Mouse (Mus musculus): ENCODE data around the gene Susd3.

Susd3 gene

DNA sequence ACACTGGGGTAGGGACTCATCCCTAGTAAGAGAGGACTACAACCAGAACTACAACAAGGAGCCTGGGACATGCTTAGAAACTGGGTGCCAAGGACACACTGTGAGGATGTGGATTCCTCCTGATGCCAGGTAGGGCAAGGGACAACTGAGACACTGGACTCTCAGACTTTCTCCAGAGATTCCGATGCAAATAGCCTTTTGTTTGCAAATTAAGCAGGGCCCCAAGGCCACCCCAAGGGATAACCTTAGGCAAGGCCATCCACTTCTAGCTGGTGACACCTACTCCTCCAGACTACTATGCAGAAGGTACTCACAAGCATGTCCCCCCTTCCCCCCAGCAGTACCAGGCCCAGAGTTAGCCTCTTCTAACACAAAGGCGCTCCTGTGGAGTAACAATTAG lies 1.9 kb downstream of the Susd3 start:
- in situ Hi-C loops (cut with MseI, MboI): no loop called here

DNA sequence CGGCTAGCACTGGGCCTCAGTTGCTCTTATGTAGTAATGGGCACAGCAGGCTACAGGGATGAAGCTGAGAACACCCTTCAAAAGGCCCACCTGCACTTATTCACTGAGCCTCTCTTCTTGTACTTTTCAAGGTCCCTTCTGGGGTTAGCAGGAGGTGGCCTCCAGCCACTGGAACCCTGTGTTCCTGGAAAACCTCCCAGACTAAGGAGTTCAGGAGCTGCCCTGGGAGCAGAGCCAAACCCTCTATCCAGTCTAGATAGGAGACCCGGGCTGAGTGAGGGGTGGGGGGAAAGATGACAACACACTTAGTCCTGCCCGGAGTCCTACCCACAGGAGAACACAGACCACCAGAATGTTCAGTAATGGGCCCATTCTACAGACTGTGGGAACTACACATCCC lies 2.5 kb downstream of the Susd3 start:
- in situ Hi-C loops (cut with MseI, MboI): no loop called here

DNA sequence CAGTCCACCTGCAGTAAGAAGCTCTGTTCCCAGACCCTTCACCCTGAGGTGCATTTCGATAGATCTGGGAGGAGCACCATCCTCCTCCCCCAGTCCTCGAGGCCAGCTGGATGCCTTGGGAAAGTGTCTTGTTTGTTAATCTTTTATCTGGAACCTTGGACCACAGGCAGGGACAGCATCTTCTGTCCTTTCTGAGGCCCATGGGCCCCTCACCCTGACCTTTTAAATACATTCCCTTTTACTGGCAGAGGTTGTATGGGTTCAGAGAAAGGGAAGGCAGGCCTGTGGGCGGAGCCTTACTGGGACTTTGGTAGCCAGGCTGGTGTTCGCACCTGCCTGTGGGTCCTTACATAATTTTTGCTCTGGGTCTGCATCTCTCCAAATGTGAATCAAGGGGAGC lies 3.3 kb downstream of the Susd3 start:
- in situ Hi-C loops (cut with MseI, MboI): no loop called here

DNA sequence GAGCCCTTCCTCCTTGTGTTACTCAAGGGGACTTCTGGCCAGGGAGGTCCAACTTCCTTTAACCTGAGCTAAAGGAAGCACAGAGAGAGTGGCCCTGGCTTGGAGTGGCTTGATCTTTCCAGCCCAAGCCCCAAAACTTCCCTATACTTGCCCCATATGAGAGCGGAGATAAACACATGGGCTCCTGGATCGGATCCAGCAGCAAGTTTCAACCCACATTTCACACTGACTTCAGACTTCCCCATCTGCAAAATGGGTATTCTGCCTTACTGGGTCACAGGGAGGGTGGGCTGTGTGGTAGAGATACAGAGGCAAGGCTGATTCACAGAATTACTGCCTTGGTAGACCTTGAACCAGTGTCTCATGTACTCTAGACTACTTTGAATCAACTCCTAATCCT lies 5.0 kb downstream of the Susd3 start:
- in situ Hi-C loops (cut with MseI, MboI): no loop called here

DNA sequence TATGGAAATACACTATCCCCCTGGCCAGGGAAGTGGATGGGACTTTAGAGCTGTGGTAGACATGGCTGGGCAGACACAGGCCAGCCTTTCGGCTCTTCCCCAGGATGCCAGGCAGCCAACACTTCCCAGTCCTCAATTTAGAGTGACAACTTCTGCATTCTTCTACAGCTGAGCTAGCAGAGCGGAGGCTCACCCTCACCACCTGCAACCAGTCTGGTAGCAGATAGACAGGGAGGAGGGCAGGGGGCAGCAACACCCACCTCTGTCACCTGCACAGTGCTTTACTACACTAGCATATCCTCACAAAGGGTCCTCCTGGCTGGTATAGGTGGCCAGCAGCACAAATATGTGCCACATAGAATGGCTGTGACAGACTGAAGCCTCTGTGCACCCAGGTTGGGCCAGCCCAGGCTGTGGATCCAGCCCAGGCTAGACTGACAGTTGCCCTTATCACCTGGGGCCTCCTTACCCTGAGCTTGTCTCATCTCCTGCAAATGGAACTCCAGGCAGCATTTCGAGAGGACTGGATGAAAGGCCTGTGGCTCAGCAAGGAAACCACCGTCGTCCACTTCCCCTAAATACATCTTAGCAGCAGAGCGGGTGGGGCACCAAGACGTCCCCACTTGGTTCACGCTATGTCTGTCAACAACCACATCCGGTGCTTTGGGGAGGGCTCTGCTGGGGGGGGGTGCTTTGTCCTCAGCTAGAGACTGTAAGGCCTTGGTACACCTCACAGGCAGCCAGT lies 6.0 kb downstream of the Susd3 start:
- in situ Hi-C loops (cut with MseI, MboI): no loop called here

DNA sequence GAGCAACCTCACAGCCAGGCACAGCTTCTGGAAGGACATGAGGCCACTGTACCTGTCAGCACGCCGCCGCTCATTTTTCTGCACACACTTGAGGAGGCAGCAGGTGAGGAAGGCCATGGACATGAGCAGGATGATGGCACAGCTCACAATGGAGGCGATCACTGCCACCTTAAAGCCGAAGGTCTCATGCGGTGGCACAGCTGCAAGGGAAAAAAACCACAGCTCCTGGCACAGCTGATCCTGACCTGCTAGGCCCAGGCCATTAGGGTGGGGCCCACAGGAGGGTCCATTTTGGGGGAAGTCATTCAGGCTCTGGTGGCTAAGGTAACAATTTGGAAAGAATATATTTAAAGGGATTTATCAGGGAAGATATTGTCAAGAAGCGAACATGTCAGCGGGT lies 9.8 kb downstream of the Susd3 start:
- in situ Hi-C loops (cut with MseI, MboI): no loop called here

DNA sequence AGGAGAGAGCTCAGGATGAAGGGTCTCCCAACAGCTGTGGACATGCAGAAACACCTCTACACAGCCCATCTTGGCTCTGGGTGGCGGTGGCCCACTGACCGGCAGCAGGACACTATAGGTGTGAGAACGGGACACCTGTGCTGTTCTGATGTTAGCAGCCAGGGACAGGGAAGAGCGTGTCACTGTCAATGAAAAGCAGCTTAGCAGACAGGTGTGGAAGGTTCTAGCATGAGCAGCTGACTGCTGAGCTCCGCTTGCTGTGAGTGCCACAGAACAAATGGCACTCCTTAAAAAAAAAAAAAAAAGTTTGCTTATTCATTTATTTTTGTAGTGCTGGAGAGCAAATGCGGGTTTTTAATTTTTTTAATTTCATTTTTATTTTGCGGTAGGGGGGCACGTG lies 10.9 kb downstream of the Susd3 start:
- in situ Hi-C loops (cut with MseI, MboI): no loop called here

DNA sequence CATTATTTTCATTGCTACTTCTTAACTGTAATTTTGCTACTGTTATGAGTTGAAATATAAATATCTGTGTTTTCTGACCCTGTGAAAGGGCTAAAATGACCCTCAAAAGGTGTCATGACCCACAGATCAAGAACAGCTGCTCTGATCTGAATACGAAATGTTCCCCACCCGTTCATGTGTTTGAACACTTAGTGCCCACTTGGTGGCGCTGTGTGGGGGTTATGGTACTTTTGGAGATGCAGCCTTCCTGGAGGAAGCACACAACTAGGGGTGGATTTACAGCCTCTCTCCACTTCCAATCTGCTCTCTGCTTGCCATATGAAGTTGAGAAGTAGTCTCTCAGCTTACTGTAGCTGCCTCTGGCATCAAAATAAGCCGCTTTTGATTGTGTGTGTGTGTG lies 13.8 kb downstream of the Susd3 start:
- in situ Hi-C loops (cut with MseI, MboI): no loop called here

DNA sequence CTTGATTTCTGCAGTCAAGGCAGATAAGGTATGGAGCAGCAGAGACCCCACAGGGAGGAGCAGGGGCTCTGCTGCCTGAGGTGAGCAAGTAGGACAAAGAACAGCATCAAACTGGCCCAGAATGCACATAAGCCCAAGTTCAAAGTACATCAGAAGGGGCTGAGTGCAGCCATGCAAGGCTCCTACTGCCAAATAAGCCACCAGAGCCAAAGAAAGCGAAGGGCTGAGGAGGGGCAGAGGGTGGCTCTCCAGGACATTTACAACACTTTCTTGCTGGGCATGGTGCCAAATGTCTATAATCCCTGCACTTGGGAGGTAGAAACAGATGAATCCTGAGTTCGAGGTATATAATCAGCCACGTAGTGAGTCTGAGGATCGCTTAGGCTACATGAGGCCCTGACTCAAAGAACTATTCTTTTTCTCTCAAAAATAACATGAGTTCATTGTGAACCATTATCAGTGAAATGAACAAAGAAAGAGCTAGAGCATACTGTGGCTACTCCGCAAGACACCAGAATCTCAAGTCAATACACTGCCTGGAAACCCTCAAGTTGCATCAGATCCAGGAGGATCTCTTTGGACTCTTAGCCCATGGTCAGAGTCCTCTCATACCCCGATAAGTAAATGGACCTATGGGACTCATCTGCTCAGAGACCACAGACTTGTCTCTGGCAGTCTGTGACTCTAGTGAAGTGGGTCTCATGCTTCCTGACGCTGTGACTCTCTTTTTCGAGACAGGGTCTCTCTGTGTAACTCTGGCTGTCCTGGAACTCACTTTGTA lies 14.5 kb downstream of the Susd3 start:
- in situ Hi-C loops (cut with MseI, MboI): no loop called here

DNA sequence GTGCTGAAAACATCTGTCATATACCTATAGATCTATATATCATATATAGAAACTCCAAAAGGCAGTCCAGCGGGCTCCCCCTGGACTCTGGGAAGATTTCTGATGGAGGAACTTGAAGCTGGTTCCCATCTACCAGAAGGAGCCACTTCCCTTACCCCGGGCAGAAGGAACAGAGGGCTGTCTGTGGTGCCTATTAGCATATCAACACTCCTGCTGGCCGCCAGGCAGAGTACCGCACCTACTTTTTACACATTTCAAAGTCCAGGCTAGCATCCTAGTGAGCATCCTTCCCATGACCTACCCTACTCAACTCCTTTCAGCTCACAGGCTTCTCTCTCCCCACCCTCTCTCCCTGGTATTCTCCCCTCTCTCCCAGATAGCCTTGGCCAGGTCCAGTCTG lies 22.9 kb downstream of the Susd3 start:
- in situ Hi-C loops (cut with MseI, MboI): no loop called here

DNA sequence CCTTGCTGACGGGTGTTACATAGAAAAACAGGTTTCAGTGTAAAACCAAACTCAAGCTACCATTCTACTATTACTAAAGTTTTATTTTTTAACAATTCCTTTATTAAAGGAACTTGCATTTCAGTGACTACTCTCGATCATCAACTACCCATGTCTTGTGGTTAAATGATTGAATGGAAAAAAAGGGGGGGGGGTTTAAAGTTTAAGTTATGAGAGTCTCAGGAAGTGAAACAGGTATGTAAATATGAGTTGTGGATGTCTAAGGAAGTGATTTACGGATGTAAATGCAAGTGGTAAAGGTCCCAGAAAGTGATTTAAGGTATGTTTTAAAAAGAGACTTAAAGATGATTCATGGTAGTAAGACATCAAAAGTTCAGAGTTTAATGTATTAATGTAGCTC lies 23.3 kb downstream of the Susd3 start:
- in situ Hi-C loops (cut with MseI, MboI): no loop called here

DNA sequence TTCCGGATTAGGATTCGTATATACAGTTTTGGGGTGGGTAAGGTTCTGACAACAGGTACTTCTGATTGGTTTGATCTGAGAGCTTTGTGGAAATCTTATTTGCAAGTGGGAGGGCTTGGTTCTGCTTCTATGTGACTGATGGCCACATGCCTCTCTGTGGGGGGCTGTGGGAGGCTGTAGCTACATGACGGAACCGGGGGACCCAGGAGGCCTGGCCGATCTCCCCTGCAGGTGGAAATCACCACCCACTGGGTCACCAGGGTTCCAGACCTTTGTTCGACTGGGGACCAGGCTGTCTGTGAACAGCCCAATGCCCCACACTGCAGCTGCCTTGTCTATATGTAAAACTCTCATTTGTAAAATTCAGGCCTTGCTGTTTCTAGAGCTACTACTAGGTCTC lies 23.8 kb downstream of the Susd3 start:
- in situ Hi-C loops (cut with MseI, MboI): no loop called here

DNA sequence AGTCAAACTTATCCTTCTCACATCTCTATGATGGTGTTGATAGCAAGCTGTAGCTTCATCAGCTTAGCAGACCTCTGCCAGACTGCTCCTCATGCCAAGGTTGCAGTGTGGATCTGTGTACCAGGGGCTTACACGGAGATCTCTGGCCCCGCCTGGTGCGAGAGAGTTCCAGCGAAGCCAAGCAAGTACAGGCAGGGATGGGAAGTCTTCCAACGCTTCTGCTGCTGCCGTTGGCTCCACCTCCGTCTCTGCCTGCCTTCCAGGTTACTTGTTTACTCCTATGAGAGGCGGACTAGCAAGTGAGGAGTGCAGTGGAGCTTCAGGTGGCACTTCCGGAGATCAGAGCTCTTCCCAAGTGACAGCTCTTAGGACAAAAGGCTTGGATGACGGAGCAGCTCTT lies 24.2 kb downstream of the Susd3 start:
- in situ Hi-C loops (cut with MseI, MboI): no loop called here

DNA sequence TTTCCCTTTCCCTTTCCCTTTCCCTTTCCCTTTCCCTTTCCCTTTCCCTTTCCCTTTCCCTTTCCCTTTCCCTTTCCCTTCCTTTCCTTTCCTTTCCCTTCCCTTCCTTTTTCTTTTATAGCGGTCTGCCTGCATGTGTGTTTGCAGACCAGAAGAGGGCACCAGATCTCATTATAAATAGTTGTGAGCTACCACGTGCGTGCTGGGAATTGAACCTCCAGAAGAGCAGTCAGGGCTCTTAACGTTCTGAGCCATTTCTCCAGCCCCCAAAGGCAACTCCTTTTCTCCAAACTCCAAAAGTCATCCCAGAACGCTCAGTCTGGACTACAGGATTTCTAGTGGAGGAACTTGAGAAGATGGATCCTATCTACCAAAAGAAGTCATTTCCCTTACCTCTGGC lies 27.6 kb downstream of the Susd3 start:
- in situ Hi-C loops (cut with MseI, MboI): no loop called here

DNA sequence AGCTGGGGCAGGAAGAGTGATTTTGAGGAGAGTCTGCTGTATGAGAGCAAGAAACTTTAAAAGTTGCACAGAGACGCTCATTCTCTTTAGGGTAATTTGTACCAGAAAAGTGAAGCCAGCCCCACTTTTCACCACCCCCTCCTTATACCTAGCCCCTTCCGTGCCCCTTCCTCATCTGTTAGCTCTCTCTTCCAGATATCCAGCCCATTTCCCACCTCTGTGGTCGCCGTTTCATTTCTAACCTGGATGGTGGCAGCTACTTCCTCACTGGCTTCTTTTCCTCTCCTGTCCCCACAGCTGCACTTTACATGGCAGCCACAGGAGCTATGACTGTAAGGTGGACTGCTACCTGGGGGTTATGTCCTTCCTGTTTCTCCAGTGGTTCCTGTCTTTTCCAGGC lies 29.1 kb downstream of the Susd3 start:
- in situ Hi-C loops (cut with MseI, MboI): no loop called here

DNA sequence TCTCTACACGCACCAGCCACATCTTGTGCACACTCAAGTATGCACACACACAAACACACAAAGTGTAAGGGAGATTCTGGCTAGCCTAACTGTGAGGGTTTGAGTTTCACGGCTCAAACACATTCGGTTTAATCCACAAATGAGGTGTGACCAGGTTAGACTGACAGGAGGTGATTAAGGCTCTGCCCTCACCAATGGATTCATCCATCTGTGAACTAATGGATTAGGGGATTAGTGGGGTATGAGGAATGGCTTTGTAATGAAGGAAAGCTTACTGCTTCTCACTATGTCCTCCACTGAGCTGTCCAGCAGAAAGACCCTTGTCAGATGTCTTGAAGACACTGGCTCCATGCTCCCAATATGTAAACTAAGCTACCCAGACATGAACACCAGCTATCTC lies 29.9 kb downstream of the Susd3 start:
- in situ Hi-C loops (cut with MseI, MboI): no loop called here

DNA sequence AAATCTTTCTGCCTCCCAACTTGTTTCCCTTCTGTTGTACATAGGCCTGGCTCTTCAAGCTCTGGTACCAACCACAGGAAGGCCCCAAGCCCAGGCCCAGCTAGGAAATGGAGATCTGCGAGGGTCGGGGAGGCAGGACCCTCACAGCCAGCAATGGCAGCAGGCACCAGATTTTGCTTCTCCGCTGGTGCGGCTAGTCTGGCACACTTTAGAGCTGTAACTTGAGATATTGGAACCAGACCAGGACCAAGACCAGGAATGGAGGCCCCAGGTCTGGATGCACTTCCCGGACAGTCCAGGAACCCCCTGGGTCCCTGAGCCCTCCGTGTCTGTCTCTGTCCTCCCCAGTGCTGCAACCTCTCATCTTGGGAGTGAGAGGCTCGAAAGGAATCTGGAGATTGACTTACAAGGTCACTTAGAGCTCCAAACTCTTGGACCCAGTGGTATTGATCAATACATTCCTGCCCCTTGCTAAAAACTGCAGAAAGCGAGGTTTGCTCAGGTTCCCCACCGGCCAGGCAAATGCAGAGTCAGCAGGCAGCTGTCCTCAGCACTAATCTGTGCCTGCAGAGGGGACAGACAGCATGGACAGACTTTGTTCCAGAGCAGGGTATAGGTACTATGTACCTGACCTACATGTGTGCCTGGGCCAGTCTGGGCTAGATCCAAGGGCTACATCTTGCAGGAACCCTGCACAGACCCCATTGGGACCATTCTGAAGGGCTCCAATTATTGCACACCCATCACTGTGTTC lies 31.5 kb downstream of the Susd3 start:
- in situ Hi-C loops (cut with MseI, MboI): no loop called here

DNA sequence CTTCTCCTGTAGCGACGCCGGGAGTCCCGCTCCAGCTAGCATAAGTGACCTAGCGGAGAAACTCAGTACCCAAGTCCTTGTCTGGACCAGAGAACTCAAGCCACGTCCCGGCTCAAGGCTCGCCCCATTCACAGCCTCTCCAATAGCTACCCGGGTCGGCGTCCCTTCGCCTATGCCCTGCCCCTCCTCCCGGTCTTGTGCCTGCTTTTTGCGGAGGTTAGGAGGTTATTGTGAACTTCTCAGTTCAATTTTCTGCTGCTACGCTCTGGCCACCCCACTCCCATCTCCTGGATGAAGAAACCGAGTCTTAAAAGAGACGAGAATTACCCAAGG lies 32.3 kb downstream of the Susd3 start:
- in situ Hi-C loops (cut with MseI, MboI): no loop called here

DNA sequence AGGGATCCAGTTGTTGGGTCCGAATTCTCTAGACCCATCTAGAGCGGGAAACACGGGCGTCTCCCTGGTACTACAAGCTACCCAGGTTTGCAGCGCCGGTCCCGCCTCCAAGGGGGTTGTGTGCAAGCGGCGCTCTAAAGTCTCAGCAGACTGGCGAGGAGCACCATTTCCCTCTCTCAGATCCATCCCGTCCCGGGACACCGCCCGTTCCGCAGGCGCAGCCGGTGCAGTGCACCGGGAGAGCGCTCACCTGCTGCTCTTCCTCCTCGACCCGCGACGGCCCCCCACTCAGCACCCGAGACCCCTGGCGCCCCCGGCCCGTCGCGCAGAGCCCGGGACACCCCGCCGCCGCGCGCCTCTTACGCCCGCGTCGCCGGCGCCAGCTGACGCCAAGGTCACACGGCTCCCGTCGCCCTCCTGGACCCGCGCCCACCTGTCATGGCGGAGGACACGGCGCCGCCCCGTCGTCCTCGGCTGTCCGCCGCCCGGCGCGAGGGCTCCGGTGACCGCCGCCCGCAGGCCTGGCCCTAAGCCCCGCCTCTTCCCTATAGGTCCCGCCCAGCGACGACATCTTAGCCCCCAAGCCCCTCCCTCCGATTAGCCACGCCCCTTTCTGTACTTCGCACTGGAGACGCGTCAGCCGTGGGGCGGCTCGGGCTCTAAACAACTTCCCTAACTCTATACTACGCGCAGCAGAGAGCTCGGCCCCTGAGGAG lies 32.8 kb downstream of the Susd3 start, which contains the start of gene Card19:
Gene Card19 (minus strand): TSS at position 534 of the 716 bp plus-strand sequence.
- in situ Hi-C loops (cut with MseI, MboI): no loop called here

DNA sequence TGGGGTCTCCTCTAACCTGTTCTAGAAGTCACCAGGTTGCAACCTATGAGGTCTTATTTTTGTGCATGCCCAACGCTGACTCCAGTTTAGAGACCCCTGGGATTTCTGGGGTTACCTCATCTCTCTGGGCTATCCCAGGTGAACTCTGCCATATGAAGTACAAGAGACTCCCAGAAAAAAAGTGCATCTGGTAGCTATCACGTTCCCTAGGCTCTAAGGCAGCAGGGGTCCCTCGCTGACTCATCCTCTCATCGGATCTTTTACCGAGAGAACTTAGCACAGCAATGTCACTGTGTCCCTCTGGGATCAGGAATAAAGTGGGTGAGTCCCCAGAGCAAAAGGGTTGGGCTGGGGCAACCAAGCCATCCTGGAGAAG lies 33.4 kb downstream of the Susd3 start:
- in situ Hi-C loops (cut with MseI, MboI): no loop called here

DNA sequence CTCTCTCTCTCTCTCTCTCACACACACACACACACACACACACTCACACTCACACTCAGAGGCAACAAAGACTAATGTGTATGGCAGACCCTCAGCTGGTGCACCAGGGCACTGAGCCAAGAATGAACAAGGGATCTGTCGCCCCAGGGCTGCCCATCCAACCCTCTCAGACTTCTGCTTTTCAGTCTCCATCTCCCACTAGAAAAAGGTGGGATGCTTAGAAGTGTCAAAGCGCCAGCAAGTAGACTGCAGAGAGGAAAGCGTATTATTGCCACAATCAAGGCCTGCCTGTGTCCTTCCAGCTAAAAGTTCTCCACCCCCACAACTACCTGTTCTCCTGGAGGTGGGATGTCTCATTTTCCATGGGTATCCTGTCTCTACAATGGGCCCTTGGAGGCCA lies 34.1 kb downstream of the Susd3 start:
- in situ Hi-C loops (cut with MseI, MboI): no loop called here

DNA sequence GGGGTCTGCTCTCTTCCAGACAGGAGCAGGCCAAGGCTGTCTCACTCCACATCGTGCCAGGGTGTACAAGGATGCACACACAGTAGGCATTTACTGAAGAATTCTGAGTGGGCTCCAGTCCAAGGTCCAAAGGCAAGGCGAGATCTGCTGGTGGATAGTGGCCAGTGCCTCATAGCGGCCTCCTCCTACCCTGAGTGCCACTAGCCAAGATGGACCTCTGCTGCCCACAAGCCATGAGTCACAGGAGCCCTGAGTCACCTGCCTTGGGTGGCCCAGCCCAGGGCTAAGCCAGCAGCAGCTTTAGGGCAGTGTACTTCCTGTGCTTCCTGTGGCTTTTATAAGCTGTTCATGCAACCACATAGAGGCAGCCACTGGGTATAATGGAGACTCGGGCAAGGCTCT lies 35.0 kb downstream of the Susd3 start:
- in situ Hi-C loops (cut with MseI, MboI): no loop called here

Data from mouse trophoblast stem cell (cell line).